Mouse (Mus musculus) midbrain, embryonic 16.5 days (tissue): ENCODE data around the gene Adad2. TPM values are rescaled to one million over a fixed set of nuclear protein-coding genes. Genes with fewer than 3 reads are reported as not detected.
A peak's percentile ranks its signal among the peaks of the same experiment; 100 is the strongest.

Experiments used
- ATAC-seq: fragments of 200-750 bp; cut with Nextera tagmentation; 2 replicates; pipeline ENCODE4 v1.8.0; 2017; ENCODE audit warnings: moderate TSS enrichment
- H3K27ac ChIP-seq: fragments of 300-500 bp; sonication (generic); 2 replicates; pipeline ENCODE4 v1.5.1; 2014; ENCODE audit warnings: mild to moderate bottlenecking, low read length, mixed read lengths
- H3K27me3 ChIP-seq: fragments of 300-500 bp; sonication (generic); 2 replicates; pipeline ENCODE4 v1.6.1; 2014; ENCODE audit warnings: low read depth, low read length, mixed read lengths; ENCODE audit not compliant: control insufficient read depth, insufficient read depth
- H3K36me3 ChIP-seq: fragments of 300-500 bp; sonication (generic); 2 replicates; pipeline ENCODE4 v1.6.1; 2014; ENCODE audit warnings: mild to moderate bottlenecking, low read length, moderate library complexity, mixed read lengths; ENCODE audit not compliant: control insufficient read depth, insufficient read depth
- H3K4me1 ChIP-seq: fragments of 300-500 bp; sonication (generic); 2 replicates; pipeline ENCODE4 v1.6.1; 2014; ENCODE audit warnings: mild to moderate bottlenecking, low read length, mixed read lengths; ENCODE audit not compliant: control insufficient read depth, insufficient read depth
- H3K4me2 ChIP-seq: fragments of 300-500 bp; sonication (generic); 2 replicates; pipeline ENCODE4 v1.6.1; 2014; ENCODE audit warnings: mild to moderate bottlenecking, low read length, mixed read lengths
- H3K4me3 ChIP-seq: fragments of 300-500 bp; sonication (generic); 2 replicates; pipeline ENCODE4 v1.5.1; 2014; ENCODE audit warnings: low read depth, mild to moderate bottlenecking, low read length, moderate library complexity, mixed read lengths
- H3K9ac ChIP-seq: fragments of 300-500 bp; sonication (generic); 2 replicates; pipeline ENCODE4 v1.6.1; 2014; ENCODE audit warnings: low read depth, low read length, mixed read lengths
- H3K9me3 ChIP-seq: fragments of 300-500 bp; sonication (generic); replicated peaks from 2 replicates; pipeline ENCODE4 v1.6.1; 2014; ENCODE audit warnings: mild to moderate bottlenecking, low read length, mixed read lengths; ENCODE audit not compliant: control insufficient read depth, poor library complexity, severe bottlenecking
- WGBS: fragments of 180-500 bp; shearing (Covaris S2); extraction: QIAGEN DNeasy Blood & Tissue Kit; methylation state at CpG from one replicate; pipeline ENCODE4 v1.1.7; 2014; 5-methylcytosine and 5-hydroxymethylcytosine counted together
- polyA plus RNA-seq: library from polyadenylated mRNA; unstranded; fragments of >200 nt; fragmentation: Nextera tagmentation; extraction: Ambion mirVana; gene quantifications from 2 replicates; pipeline ENCODE4 v1.2.1, GENCODE M21; 2015

Gene Adad2
- polyA plus RNA-seq, 1 experiment from 2014 or later, result 0.19 TPM

DNA sequence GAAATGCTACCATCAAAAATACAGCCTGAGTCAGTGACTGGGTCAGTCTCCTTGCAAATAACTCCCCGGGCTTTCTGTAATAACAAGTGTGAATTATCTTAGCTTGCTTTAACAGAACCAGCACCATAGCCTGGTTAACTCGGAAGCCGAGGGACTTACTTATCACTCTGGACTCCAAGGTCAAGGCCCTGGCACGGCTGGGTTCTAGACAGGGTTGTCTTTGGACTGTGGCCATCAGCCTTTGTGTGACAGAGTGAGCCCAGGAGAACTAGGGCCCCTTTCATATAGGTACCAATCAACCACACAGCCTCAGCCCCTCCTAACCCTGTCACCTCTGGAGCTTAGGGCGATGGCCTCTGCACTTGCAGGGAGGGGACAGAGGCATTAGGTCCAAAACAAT is 28.5 kb downstream of the Adad2 start:
- WGBS, result 85% methylated on average over 5 of the region's 5 CpGs

DNA sequence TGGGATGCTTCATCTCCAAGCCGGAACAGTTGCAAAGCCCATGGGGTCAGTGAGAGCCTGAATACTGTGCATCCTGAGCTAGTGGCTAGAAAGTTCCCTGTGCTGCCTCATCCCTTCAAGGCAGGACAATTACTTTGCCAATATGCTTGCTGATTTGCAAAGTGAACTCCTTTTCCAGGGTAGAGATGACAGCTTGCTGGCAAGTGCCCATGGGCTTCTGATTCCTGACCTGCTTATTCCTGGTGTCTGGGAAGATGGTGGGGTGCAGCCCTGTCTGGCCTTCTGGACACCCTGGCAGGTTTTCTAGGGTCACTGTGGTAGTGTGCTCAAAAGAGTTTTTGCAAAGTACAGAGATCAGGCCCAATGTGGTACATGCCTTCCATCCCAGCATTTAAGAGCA is 30.4 kb downstream of the Adad2 start:
- Histone ChIP-seq H3K9me3 (no peaks in the 10 kb centered on the region), H3K4me1 (peaks cover 4% of the 10 kb centered on the region; the same call in 1 of the 2 replicates), H3K27me3 (no peaks in the 10 kb centered on the region), H3K27ac (no peak overlapping the region), H3K36me3 (no peaks in the 10 kb centered on the region), H3K4me3 (no peak overlapping the region), H3K9ac (no peak overlapping the region), H3K4me2 (no peak overlapping the region)
- WGBS, result 92% methylated on average over 1 of the region's 1 CpGs
- no peak for ATAC-seq

More for the DNA sequence above, 28.5 kb downstream of the Adad2 start:
- Histone ChIP-seq H3K4me3 (no peak overlapping the region), H3K9ac (no peak overlapping the region), H3K9me3 (no peaks in the 10 kb centered on the region), H3K4me2 (no peak overlapping the region), H3K27ac (no peak overlapping the region), H3K4me1 (peaks cover 4% of the 10 kb centered on the region; the same call in 1 of the 2 replicates), H3K36me3 (no peaks in the 10 kb centered on the region), H3K27me3 (no peaks in the 10 kb centered on the region)
- ATAC-seq, result no peak

DNA sequence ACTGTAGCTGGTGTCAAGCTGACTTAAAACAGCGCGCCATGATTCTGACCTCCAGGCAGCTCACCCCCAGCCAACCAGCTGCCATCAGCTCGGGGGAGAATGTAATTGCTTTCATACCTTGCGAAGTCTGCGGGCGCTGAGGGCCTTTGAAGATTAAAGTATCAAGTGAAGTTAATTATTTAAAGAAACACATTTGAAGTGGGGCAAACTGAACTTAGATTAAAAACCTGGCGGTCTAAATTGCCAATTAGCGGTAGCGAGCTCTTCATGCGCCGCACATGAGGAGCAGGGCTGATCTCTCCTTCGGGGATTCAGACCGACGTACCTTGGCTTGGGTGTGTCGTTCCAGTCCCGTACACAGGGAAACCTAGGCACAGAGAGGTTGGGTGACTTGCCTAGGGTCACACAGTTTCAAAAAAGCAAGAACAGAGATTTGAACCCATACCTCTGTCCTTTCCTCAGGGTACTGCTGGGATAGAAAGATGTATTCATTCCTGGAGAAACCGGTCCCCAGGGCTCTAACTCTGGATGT is 31.9 kb downstream of the Adad2 start:
- Histone ChIP-seq H3K36me3 (no peaks in the 10 kb centered on the region), H3K27me3 (no peaks in the 10 kb centered on the region), H3K9me3 (no peaks in the 10 kb centered on the region), H3K4me1 (peaks cover 4% of the 10 kb centered on the region; the same call in 1 of the 2 replicates), H3K4me3 (no peak overlapping the region), H3K9ac (no peak overlapping the region), H3K27ac (peak overlapping the region; percentile 68), H3K4me2 (no peak overlapping the region)
- 64% methylated on average over 17 of the region's 17 CpGs for WGBS
- ATAC-seq, result peak; percentile 74

DNA sequence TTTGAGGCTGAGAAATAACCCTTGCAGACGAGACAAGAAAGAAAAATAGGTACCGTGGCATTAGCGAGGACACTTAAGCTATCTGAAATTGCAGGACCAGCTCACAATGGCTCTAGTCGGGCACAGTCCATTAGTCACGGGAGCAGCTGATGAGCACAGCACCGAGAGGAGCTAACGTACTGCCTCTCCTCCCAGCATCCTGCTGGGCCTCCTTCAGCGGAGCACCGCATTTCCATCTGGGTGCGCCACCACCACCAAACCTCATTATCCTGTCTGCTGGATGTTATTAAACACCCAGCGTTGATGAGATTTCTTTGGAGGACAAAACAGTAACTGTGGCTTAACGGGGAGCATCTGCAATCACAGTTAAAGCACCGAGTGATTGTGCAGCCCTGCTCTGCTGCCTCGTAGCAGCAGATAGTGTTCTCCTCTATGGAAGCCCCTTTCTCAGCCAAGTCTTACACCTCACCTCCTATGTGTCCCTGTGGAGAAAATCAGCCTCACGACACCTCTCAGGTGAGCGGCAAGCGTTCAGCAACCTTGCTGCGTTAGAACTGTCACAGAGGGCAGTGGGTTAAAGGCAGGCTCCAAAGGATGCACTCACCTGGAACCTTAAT is 32.5 kb downstream of the Adad2 start:
- WGBS, result 29% methylated on average over 18 of the region's 18 CpGs
- no peaks in the 10 kb centered on the region for H3K27me3 ChIP-seq
- H3K9ac ChIP-seq, result 0 out of 2 replicates have a peak overlapping the region, but pooled peaks have one; percentile 14
- H3K27ac ChIP-seq, result peak overlapping the region; percentile 68
- H3K4me3 ChIP-seq, result no peak overlapping the region
- H3K9me3 ChIP-seq, result no peaks in the 10 kb centered on the region
- H3K4me1 ChIP-seq, result peaks cover 4% of the 10 kb centered on the region; the same call in 1 of the 2 replicates
- no peaks in the 10 kb centered on the region for H3K36me3 ChIP-seq
- H3K4me2 ChIP-seq, result no peak overlapping the region
- peak; percentile 82 for ATAC-seq

DNA sequence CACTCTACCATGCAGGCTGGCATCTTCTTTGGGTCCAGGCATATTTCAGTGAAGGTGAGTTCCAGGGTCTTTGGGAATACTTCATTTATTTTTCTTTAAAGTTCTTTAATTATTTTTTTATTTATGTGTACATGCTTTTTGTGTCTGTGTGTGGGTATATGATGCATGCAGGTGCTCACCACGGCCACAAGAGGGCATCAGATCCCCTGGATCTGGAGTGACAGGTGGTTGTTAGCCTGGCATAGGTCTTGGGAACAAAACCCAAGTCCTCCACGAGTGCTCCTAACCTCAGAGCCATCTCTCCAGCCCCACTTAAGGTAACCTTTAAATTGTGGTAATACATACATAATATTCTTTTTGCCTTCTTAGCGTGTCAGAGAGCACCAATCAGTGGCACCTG is 33.6 kb downstream of the Adad2 start:
- Histone ChIP-seq H3K9me3 (no peaks in the 10 kb centered on the region), H3K4me3 (no peak overlapping the region), H3K27me3 (no peaks in the 10 kb centered on the region), H3K4me1 (peaks cover 4% of the 10 kb centered on the region; the same call in 1 of the 2 replicates), H3K27ac (no peak overlapping the region), H3K4me2 (no peak overlapping the region), H3K36me3 (no peaks in the 10 kb centered on the region), H3K9ac (no peak overlapping the region)
- WGBS, result 80% methylated on average over 3 of the region's 3 CpGs
- no peak for ATAC-seq

DNA sequence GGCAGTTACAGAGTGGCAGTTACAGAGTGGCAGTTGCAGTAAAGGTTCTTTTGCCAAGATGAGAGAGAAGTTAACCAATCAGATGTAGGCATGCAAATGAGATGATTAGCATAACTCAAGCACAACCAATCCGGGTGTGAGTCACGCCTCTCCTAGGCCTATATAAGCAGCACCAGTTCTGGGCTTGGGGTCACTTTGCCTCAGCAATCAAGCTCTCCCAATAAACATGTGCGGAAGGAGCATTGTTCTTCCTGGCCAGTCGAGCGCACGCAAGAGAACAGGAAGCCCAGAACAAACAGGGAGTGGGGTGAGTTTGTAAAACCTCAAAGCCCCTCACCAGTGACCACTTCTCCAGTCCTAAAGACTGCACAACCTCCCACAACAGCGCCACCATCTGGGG is 34.3 kb downstream of the Adad2 start:
- no peaks in the 10 kb centered on the region for H3K27me3 ChIP-seq
- no peak overlapping the region for H3K4me2 ChIP-seq
- no peak overlapping the region for H3K9ac ChIP-seq
- no peak overlapping the region for H3K27ac ChIP-seq
- H3K4me3 ChIP-seq, result no peak overlapping the region
- no peaks in the 10 kb centered on the region for H3K9me3 ChIP-seq
- WGBS, result 83% methylated on average over 7 of the region's 7 CpGs
- ATAC-seq, result no peak
- peaks cover 4% of the 10 kb centered on the region; the same call in 1 of the 2 replicates for H3K4me1 ChIP-seq
- no peaks in the 10 kb centered on the region for H3K36me3 ChIP-seq

DNA sequence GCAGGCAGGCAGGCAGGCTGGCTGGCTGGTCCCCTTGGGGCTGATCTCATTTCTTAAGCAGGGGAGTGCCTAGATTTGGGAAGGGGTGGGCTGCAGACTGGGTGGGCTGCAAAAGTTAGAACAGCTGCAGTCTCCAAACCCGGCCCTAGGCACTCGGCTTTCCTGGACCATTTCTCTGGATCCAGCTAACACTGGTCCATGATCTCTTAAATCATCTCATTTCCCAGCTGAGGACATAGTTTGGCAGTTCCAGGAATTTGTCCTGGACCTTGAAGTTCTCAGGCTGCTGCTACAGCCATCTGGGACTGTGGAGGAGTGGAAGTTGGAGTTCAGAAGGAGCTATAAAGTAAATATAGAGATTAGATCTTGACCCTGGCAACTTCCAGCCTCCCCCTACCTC is 38.8 kb downstream of the Adad2 start:
- ATAC-seq, result no peak
- H3K9ac ChIP-seq, result no peak overlapping the region
- no peak overlapping the region for H3K4me3 ChIP-seq
- 63% methylated on average over 2 of the region's 2 CpGs for WGBS
- no peaks in the 10 kb centered on the region for H3K36me3 ChIP-seq
- no peaks in the 10 kb centered on the region for H3K9me3 ChIP-seq
- H3K4me2 ChIP-seq, result no peak overlapping the region
- H3K27me3 ChIP-seq, result no peaks in the 10 kb centered on the region
- H3K4me1 ChIP-seq, result no peaks in the 10 kb centered on the region
- no peak overlapping the region for H3K27ac ChIP-seq

DNA sequence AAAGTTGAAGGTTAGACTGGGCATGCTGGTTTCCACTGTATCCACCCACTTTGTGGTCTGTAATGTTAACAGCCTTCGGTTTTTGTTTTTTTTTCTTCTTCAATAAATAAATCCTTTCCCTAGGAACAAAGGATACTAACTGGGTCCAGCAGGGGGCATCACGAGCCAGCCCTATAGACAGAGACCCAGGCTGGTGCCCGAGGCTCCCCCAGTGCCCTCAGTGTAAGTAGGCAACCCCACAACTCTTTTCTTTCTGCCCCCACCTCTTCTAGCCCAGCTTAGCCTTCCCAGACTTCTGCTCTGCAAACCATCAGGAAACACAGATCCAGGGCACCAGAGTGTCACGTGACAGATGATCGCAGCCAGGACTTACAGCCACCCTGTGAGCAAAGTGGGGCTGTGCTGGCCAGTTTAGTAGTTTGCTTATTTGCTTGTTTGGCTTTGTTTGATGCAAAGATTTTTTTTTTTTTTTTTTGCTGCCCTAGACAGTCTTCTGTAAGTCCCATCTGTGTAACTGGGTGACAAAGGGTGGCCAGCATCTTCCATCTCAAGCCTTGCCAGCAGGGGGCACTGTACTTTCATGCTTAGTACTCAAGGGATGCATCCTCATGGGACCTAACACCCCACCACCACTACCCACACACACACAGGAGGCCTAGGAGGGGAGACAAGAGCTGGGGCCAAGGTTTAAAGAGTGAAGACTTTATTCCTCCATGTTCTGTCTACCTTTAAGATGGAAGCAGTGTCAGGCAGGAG is 44.3 kb downstream of the Adad2 start:
- ATAC-seq, result no peak
- Histone ChIP-seq H3K4me3 (no peak overlapping the region), H3K9me3 (no peaks in the 10 kb centered on the region), H3K4me1 (peaks cover 5% of the 10 kb centered on the region; the same call in 1 of the 2 replicates), H3K36me3 (no peaks in the 10 kb centered on the region), H3K9ac (no peak overlapping the region), H3K27ac (no peak overlapping the region), H3K27me3 (no peaks in the 10 kb centered on the region), H3K4me2 (no peak overlapping the region)
- WGBS, result 60% methylated on average over 5 of the region's 5 CpGs

DNA sequence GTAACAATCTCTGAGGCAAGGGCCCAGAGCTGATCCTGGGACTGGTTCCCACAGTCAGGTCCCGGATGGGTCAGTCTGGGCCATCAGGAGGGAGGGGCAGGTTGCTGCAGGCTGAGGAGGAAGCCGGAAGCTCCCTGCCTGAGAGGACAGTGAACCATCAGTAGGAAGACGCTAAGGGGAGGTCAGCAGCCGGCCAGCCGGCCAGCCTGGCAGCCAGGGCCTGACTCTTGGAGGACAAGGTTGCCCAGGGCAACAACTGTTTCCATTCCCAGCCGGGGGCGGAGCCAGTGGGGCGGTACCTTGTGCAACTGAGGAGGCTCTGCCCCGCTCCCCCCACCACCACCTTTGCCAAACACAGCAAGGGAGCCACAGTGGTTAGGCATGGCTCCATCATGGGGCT is 48.5 kb downstream of the Adad2 start:
- Histone ChIP-seq H3K36me3 (no peaks in the 10 kb centered on the region), H3K4me1 (peaks cover 5% of the 10 kb centered on the region; the same call in 1 of the 2 replicates), H3K27me3 (no peaks in the 10 kb centered on the region), H3K9me3 (no peaks in the 10 kb centered on the region), H3K4me2 (no peak overlapping the region), H3K27ac (no peak overlapping the region), H3K9ac (no peak overlapping the region), H3K4me3 (no peak overlapping the region)
- WGBS, result 6% methylated on average over 9 of the region's 9 CpGs
- ATAC-seq, result no peak
